Mouse (Mus musculus) frontal cortex, adult (tissue): ENCODE data around the gene Terf2.
"Not testable (repeated sequence)": the region's sequence is repeated elsewhere in the genome, so short reads cannot be mapped to it uniquely, and the experiment has no call there.

Experiments
- ATAC-seq: cut with Nextera tagmentation; 2 replicates; pipeline ENCODE4 v1.9.2; 2017; ENCODE audit warnings: mild to moderate bottlenecking, moderate library complexity, mixed read lengths; ENCODE audit not compliant: low TSS enrichment

Terf2 gene

DNA sequence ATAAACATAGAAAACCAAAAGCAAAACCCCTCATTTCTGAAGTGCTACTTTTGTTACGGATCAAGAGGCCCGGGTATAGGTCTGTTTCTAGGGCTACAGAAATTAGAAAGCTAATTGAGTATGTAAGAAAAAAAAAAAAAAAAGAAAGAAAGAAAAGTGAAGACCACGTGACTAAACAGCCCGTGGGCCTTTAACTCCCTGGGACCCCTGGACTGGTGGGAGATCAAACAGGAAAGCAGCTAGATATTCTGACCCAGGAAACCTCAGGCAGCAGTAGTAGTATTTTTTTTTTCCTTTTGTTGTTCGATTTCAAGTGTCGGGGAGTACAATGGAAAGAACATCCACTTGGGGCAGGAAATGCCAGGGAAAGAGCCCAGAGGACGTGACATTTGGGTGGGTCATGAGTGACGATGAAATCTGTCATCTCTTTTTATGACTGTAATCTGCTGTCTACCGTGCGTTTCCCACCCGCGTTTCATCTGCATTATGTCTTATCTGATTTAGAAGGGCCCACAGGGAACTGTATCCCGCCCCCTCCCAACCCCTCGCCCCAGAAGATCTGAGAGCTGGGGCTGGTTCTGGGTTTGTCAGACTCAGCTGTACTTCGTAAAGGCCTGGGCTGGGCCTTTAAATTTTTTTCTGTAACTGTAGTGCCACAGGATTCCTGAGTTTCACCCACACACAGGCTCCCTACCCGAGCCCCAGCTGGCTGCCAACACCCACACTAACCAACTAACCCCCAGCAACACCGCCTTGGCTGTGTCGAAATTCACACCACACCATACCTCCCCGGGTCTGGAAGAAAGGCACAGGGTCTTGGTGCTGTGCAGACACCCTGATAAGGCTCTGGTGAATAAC is 18.0 kb upstream of the Terf2 start:
- peak; percentile 87 for ATAC-seq

DNA sequence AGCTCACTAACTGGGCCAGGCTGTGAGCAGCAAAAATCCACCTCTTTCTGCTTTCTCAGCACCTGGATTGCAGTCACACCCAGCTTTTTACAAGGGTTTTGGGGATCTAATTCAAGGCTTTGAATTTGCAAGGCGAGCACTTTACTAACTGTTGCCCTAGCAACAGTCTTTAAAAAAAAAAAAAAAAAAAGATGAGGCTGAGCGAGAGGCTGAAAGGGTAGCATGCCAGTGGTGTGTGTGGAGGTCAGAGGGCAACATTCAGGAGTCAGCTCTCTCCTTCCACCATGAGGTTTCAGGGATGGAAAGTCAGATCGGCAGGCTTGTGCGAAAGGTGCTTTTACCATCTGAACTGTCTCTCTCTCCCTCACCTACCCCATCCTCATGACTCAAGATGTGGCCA is 16.9 kb upstream of the Terf2 start:
- ATAC-seq = no peak

DNA sequence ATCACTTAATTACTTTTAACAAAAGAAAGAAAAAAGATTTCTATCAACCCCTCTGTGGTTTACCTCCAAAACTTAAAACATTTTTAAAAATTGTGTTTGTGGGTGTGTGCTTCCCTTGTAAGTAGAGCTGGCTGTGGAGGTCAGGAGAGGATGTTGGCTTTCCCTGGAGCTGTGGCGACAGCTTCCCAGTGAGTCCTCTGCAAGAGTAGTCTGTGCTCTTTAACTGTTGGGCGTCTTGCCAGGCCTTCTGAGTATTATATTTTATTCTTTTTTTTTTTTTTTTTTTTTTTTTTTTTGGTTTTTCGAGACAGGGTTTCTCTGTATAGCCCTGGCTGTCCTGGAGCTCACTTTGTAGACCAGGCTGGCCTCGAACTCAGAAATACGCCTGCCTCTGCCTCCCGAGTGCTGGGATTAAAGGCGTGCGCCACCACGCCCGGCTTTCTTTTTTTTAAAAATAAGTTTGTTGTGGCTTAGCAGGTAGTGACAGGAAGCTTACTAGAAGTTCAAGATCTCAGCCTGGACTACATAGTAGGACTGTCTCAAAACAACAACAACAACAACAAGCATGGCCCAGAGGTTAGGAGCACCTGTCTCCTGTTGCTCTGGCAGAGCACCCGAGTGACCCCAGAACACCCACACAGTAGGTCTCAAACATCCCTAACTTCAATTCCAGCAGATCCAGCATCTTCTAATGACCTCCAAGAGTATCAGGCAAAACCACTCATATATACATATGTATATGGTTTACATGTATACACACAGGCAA is 15.2 kb upstream of the Terf2 start:
- ATAC-seq = no peak

DNA sequence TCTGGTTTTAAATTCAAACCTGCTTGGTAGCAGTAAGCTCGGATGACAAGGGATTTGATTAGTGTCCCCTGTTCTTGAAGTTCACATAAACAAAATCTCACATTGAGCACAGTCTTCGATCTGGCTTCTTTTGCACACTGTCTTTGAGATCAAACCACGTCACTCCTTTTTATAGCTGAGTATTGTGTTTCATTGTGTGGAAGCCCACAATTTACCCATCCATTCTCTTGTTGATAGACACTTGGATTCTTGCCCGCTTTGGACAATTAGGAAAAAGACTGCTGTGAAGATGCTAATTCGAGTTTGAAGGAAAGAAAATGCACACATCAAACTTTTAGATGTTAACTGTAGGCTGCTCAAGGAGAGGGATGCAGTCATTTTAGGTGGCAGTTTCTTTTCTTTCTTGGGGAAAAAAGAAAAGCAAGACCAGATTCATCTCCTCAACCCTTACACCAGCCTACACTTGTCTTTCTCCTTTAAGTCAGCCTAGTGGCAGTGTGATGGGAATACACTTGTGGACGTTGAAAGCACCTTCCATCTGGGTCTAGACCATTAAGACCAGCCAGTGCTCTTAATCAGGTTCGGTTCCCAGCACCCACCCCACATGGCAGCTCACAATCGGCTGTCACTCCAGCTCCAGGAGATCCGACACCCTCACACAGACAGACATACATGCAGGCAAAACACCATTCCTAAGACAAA is 14.4 kb upstream of the Terf2 start:
- ATAC-seq = no peak

DNA sequence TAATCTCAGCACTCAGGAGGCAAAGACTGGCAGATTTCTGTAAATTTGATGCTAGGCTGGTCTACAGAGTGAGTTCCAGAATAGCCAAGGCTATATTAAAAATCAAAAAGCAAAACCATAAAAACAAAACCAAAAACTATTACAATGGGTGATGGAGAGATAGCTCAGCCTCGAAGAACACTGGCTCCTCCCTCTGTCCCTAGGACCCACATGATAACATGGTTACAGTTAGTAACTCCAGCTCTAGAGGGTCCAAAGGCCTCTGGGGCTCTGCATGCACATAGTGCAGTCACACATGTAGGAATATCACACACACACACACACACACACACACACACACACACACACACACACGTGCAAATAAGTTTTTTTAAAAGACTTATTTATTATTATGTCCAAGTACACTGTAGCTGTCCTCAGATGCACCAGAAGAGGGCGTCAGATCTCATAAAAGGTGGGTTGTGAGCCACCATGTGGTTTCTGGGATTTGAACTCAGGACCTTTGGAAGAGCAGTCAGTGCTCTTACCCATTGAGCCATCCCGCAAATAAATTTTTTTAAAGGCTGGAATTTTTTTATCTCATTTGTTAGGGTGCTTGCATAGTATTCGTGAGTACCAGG is 13.6 kb upstream of the Terf2 start:
- ATAC-seq = no peak

DNA sequence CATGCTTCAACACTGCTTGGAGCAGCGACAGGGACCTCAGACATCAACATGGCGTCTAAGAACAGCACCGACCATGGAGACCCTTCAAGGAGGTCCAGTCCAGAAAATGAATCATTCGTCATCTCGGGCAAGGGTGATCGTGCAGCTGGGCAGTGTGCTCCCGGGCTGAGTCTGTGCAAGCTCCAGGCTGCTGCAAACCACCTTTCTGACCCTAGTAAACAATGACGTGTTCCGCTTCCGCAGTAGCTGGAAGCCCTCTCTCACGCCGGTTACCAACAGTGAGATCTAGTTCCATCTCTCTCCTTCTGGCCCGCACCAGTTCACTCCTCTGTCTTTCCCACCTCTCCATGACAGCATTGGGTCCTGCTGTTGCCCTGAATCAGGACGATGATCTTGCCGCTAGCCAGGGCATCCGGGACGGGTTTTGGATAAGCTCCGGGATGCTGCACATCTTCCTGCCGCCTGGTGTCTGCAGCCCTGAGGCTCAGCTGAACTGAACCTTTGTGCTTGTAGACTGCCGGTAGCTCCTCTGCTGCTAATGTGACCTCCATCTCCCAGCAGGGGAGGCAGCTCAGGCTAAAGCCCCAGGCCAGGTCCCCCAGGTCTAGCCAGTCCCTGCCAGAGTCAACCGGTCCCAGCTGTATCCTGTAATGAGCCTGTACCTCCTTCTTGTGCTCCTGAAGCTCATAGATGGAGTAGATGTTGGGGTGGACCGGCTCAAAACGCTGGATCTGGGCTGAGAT is 12.8 kb upstream of the Terf2 start:
- ATAC-seq = no peak

DNA sequence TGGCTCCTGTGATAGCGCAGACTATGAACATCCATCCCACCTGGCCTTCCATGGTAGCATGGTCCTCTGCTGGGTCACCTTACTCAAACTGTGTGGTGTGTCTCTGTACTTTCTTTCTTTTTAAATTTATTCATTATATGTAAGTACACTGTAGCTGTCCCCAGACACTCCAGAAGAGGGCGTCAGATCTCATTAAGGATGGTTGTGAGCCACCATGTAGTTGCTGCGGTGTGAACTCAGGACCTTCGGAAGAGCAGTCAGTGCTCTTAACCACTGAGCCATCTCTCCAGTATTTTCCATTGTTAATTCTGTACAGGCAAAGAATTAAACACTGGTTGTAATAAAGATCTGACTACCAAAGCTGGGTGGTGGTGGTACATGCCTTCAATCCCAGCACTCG is 11.7 kb upstream of the Terf2 start:
- ATAC-seq = not testable (repeated sequence)

DNA sequence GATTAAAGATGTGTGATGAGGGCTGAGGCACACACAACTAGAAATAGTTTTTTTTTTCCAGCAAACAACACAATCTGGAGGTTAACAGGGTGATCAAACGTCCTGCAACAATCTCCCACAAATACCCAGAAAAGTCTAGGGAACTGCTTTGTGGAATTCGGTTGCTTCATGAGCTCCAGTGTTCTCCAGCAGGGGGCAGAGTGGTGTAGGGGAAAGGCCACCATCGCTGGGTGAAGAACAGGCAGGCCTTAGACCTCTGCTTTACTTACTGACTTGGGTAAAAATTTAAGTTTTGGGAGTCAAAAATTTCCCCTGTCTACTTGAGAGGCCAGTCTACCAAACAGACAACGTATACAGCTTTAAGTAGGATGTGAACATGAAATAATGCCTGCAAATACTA is 8.2 kb upstream of the Terf2 start:
- ATAC-seq = peak; percentile 90

DNA sequence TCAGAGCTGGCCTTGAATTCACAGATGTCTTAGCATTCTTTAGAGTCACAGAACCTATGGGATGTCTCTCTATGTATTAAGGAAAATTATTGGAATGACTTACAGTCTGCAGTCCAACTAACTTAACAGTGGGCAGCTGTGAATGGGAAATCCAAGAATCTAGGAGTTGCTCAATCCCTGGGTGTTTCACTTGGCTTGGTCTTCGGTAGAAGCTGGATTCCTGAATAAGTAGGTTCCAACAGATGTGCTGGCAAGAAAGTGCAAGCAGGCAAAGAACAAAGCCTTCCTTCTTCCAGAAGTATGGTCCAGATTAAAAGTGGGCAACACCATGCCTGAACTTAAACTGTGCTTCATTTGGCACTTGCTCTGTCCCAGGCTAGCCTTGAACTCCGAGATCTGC is 4.3 kb upstream of the Terf2 start:
- no peak for ATAC-seq

DNA sequence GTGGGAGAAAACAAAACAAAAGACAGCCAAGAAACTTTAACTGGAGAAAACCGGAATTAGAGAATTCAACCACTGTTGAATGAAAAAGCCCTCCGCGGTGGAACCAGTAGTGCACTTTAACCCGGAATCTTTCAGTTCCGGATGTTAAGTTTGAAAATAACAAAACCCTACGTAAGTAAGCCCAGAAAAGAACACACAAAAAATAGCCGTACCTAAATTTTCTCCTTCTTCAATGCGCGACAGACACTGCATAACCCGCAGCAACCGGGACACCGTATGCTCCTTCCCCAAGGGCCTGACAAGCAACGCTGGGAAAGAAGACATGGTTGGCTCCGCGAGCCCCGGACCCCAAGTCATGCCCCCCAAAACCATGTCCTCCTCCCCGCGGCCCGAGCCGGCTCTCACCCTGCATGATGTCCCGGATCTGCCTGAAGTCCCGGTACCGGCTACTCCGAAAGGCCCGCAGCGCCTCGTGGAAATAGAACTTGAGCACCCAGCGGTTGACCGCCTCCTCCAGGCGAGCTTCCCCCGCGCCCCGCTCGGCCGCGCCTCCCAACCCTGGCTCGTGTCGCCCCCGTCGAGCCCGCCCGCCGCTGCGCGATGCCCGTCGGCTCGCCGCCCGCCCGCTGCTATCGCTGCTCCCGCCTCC is 506 bp downstream of the Terf2 start:
- peak; percentile 53 for ATAC-seq

DNA sequence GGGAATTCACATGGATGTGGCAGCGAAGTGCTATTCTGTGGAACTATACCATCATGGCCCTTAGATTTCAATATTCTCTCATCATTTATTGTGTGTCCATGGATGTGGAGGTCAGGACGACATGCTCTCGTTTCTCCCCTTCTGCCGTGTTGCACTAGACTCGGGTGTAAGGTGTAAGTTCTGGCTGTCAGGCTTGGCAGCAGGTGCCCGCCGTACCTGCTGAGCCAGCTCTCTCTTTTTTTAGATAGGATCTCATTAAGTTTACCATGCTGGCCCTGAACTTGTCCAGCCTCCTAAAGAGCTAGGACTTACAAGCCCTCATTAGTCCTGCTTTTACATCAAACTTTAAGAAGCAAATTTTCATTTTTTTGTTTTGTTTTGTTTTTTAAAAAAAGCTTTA is 5.8 kb downstream of the Terf2 start:
- no peak for ATAC-seq

DNA sequence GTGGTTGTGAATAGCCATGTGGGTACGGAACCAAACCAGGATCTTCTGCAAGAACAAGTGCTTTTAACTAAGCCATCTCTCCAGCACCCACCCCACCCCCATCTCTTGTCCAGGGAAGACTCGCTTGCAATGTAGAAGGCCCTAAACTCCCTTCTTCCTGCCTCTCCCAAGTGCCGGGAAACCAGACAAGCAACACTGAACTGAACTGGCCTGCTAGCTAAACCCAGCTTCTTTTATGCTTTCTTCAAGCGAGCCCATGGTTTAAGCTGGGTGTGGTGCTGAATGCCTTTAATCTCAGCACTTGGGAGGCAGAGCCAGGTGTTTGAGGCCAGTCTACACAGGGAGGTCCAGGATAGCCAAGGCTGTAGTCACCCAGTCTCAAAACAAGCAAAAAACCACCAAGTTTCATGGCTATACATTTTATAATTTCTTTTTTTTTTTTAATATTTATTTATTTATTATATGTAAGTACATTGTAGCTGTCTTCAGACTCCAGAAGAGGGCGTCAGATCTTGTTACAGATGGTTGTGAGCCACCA is 7.8 kb downstream of the Terf2 start:
- ATAC-seq = no peak

DNA sequence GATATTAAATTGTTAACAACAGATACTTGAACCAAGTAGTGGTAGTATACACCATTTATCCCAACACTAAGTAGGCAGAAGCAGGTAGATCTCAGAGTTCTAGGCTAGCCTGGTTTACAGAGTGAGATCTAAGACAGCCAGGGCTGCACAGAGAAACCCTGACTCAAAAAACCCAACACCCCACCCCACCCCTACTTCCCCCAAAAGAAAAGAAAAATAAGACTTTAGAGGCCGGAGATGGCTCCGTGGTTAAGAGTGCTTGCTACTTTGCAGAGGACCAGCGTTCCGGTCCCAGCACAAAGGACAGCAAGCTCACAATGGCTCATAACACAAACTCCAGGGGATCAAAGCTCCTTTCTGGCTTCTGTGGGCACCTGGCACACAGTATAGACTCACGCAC is 10.3 kb downstream of the Terf2 start:
- no peak for ATAC-seq

DNA sequence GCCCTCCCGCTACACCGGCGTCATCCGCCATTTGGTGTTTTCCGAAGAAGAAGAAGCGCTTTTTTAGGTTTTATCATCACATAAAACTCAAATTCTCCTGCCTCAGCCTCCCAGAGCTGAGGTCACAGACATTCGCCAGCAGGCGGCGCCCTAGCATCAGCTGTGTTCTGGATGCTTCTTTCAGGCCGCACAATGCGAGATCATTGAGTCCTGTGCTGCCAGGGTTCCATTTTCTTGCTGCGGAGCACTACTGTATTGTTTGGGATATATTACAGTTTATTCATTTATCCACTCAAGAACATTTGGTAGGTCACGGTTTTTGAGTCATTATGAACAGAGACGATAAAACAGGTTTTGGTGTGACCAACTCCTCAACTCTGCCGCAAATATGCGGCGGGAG is 11.0 kb downstream of the Terf2 start:
- ATAC-seq = no peak

DNA sequence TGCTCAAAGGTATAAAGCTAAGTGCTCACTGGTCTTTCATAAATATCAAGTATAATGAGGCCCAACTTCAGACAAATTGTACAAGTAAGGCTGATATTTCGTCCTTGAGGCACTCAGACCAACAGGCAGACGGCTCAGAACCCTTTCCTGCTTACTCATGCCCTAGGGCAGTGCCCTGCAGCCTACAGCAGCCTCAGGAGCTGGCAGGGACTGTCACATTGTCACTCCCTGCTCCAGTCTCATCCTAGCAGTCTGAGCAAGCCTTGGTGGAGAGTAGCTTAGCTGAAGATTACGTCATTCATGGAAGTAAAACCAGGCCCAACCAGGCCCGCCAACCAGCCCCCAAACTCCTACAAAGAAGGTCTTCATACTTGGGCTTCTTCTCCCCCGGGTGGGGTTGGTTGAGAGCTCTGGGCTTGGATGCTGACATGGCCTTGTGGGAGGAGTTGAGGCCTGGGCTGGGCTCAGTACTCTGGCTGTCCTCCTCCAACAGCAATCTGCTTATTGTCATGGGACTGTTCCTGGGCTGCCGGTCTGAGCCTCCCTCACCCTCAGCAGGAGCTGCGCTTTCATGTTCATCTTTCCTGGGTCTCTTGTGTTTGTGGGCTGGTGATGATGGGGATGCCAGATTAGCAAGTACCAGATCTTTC is 20.0 kb downstream of the Terf2 start:
- ATAC-seq = no peak

DNA sequence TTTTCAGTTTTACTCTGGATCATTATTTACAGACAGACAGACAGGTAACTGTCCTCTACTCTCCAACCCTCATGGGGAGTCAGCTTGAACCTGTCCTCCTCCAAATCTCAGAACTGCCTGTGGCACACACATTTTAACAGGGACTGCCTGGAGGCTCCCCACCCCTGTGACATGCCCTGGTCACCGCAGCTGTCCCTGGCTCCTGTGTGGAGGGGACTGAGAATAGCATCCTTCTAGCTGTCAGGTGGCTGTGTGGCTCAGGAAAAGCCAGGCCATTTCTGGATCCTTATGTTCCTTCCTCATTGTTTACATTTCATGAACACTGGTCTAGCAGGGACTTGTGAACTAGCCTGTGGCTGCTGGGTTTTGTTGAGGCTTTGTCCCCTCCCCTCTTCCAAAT is 22.2 kb downstream of the Terf2 start:
- no peak for ATAC-seq

DNA sequence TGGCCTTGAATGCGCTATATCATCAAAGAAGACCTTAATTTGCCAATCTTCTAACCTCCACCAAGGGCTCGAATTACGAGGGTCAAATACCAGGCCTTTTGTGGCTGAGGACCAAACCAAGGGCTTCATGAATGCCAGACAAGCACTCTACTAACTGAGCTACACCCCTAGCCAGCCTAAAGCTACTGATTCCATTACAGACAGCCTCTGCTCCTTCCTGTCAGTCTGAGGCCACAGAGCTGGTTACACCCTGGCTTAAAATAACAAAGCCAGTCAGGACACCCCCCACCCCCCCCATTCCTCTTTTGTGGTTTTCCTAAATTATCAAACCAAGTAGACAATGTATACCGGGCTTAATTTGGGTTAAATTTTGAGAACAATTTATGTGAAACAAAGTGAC is 22.6 kb downstream of the Terf2 start:
- no peak for ATAC-seq

DNA sequence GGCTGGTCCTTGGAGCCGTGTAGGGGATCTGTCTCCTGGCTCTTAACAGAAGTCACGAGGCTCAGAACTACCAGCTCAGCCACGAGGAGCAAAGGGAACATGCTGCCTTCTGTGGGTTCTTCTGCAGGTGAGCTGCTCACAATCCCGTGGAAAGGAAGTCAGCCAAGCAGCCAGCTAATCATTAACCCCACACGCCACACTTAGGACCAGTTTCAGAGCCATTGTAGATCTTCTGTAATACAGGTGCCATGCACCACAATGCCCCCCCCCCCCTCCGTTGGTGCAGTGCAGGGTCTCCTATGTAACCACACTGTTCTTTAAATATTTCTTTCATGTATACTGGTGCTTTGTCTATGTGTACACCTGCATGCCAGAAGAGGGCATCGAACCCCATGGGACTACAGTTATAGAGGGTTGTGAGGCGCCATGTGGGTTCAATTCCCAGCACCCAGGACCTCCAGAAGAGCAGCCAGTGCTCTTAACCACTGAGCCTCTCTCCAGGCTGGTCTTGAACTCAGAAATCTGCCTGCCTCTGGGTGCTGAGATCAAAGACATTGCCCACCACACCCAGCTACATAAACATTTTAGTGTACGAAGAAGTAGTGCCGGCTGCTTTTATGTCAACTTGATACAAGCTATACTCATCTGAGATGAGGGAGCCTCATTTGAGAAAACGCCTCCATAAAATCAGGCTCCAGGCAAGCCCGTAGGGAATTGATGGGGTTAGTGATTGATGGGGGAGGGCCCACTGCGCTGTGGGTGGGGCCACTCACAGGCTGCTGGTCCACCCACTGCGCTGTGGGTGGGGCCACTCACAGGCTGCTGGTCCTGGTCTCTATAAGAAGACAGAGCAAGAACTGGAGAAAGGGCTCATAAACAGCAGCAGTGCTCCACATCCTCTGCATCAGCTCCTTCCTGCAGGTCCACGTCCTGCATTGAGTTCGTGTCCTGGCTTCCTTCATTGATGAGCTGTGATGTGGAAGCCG is 30.5 kb downstream of the Terf2 start, which contains the start of gene Tmed6:
Gene Tmed6, minus strand, starts transcription at position 134 of the 986 bp plus-strand sequence.
- ATAC-seq = no peak

DNA sequence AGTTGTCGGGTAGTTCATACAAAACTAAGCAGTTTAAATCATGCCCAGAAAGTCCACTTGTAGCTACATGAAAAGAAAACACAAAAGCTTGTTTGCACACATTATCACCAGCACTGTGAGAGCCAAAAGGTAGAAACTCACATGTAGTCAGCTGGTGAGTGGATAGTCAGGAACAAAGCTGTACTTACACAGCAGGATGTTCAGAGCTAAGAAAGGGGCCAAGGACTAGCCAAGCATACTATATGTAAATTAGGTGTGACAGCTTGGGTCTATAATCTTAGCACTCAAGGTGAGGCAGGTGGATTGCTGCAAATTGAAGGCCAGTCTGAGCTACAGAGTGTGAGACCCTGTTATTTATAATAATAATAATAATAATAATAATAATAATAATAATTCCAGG is 33.7 kb downstream of the Terf2 start:
- no peak for ATAC-seq
